Mouse (Mus musculus) heart, adult 10 weeks (tissue): Measurements from ENCODE around the gene Slc7a1. TPM values are rescaled to one million over a fixed set of nuclear protein-coding genes. Genes with fewer than 3 reads are reported as not detected.

Experiments
- polyA plus RNA-seq: library from polyadenylated mRNA; stranded (reverse); fragments of 350-450 nt; fragmentation: Illumina TruSeq; extraction: RNeasy Lipid Tissue Mini Kit (QIAGEN cat#74804); gene quantifications from one replicate; pipeline ENCODE4 v1.2.3, GENCODE M21; 2014; ENCODE audit warnings: low read depth, low replicate concordance

The Slc7a1 gene
- polyA plus RNA-seq, result 22.7 TPM

GRCm38 (mm10) chr5:148399660-148400443, at the start of gene Slc7a1:
TSS of gene Slc7a1 (minus strand) at chr5:148399904.

Other genes with a start within 250 kb of the Slc7a1 start
- 94.5 TPM for gene Ubl3, start 152.9 kb upstream of the Slc7a1 start, polyA plus RNA-seq